Mouse (Mus musculus): ENCODE data around the gene Topors. TPM values are rescaled to one million over a fixed set of nuclear protein-coding genes. Genes with fewer than 3 reads are reported as not detected.

Topors gene
- polyA plus RNA-seq, 1 experiment: 13.4 TPM

Other genes with a start within 250 kb of the Topors start
- 101 and 105 TPM in 2 replicates for gene Aco1, start 126.8 kb downstream of the Topors start, polyA plus RNA-seq (2012; ENCODE audit: insufficient read depth, insufficient read length, missing spikeins)
- 12.0 and 16.6 TPM in 2 replicates for gene Ddx58, start 30.0 kb downstream of the Topors start, polyA plus RNA-seq (2012; ENCODE audit: insufficient read depth, insufficient read length, missing spikeins)
- gene Smim27, start 271 bp downstream of the Topors start, polyA plus RNA-seq (2012; ENCODE audit: insufficient read depth, insufficient read length, missing spikeins): 44.7 and 52.6 TPM in 2 replicates
- 1,625 and 1,691 TPM in 2 replicates for gene Ndufb6, start 9.6 kb upstream of the Topors start, polyA plus RNA-seq (2012; ENCODE audit: insufficient read depth, insufficient read length, missing spikeins)
- gene Tmem215, start 202.3 kb upstream of the Topors start, polyA plus RNA-seq (2012; ENCODE audit: insufficient read depth, insufficient read length, missing spikeins): not detected in 2 replicates

All from brown adipose tissue, adult 24 weeks (tissue).